Mouse (Mus musculus): Measurements from ENCODE around the gene Ebf4.

DNA sequence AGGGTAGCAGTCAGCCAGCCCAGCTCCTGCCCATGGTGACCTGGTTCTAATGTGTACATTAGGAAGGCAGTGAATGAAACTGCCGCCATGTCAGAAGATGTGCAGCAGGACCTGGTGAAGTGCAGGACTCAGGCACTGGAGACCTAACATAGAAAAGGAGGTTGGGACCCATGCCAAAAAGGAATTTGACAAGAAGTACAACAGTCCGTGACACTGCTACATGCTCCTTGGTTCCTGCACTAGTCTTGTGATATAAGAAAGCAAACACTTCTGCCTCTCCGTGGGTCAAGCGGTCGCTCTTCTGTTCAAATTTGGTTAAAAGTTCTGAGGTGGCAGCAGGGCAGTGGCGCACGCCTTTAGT lies 46.2 kb downstream of the Ebf4 start:
- no peak for TF ChIP-seq CTCF (IDR thresholded peaks at IDR 0.05; ENCODE audit: insufficient read depth, low read depth, low read length)
- TF ChIP-seq POLR2A (IDR thresholded peaks at IDR 0.05; ENCODE audit: insufficient read depth, low read depth, low read length) = no peak
